Mouse (Mus musculus) CH12.LX (cell line): ENCODE data around the gene Smarcc2. TPM values are rescaled to one million over a fixed set of nuclear protein-coding genes. Genes with fewer than 3 reads are reported as not detected.

Experiments used
- DNase-seq: peaks from one replicate; pipeline ENCODE4 v3.0.0-alpha.2; 2013; ENCODE audit errors: extremely low read depth
- H3K27ac ChIP-seq: 2 replicates; pipeline ENCODE4 v1.5.1; 2012; ENCODE audit warnings: low read depth, mild to moderate bottlenecking, control low read depth, moderate library complexity; ENCODE audit not compliant: insufficient read depth
- H3K27me3 ChIP-seq: replicated peaks from 2 replicates; pipeline ENCODE3; 2012; ENCODE audit warnings: inconsistent platforms
- H3K36me3 ChIP-seq, 2 experiments: replicated peaks in 1 of 2; 2 replicates each; pipeline versions ENCODE3 to v1.6.1; 2012; ENCODE audit warnings: inconsistent platforms in 1 of 2, low read length in 1 of 2, mild to moderate bottlenecking in 1 of 2, mixed read lengths in 1 of 2, moderate library complexity in 1 of 2; ENCODE audit not compliant: control insufficient read depth in 1 of 2, insufficient read depth in 1 of 2
- H3K4me1 ChIP-seq, 2 experiments: 2 replicates each; pipeline ENCODE4 v1.6.1; 2012; ENCODE audit warnings: inconsistent platforms in 1 of 2, moderate library complexity in 1 of 2; ENCODE audit not compliant: insufficient read depth in 2 of 2, control insufficient read depth in 1 of 2
- H3K4me2 ChIP-seq: 2 replicates; pipeline ENCODE4 v1.6.1; 2012; ENCODE audit warnings: low read depth, mild to moderate bottlenecking, control low read depth; ENCODE audit not compliant: poor library complexity, insufficient read depth, severe bottlenecking
- H3K4me3 ChIP-seq, 3 experiments: fragments of 150-350 bp in 1 of 3; sonication (generic) in 1 of 3; replicated peaks in 1 of 3; 2 replicates each; pipeline versions ENCODE3 to v1.5.1; 2011 to 2012; ENCODE audit warnings: low read depth in 2 of 3, low read length in 2 of 3, mild to moderate bottlenecking in 2 of 3, moderate library complexity in 2 of 3, control low read depth in 1 of 3, improper control_type of control experiment in 1 of 3, inconsistent platforms in 1 of 3, mixed read lengths in 1 of 3; ENCODE audit not compliant: poor library complexity in 1 of 3
- H3K79me2 ChIP-seq: replicated peaks from 2 replicates; pipeline ENCODE4 v1.6.1; 2012; ENCODE audit warnings: mild to moderate bottlenecking, moderate library complexity; ENCODE audit not compliant: control insufficient read depth, poor library complexity, insufficient read depth, severe bottlenecking; ENCODE audit errors: extremely low read depth
- H3K9ac ChIP-seq: 2 replicates; pipeline ENCODE4 v1.6.1; 2012; ENCODE audit warnings: low read depth, mild to moderate bottlenecking, control low read depth, moderate library complexity; ENCODE audit not compliant: insufficient read depth
- H3K9me3 ChIP-seq: replicated peaks from 2 replicates; pipeline ENCODE3; 2012; ENCODE audit warnings: low read length, inconsistent platforms, mixed read lengths
- BHLHE40 ChIP-seq: IDR thresholded peaks from 2 replicates; pipeline ENCODE4 v1.6.1; 2011; ENCODE audit warnings: mild to moderate bottlenecking, low read depth, low read length, improper control_type of control experiment
- CHD2 ChIP-seq: IDR thresholded peaks from 2 replicates; pipeline ENCODE4 v1.6.1; 2011; ENCODE audit warnings: low read length, improper control_type of control experiment
- EP300 ChIP-seq: IDR thresholded peaks from 2 replicates; pipeline ENCODE4 v1.6.1; 2011; ENCODE audit warnings: low read length, improper control_type of control experiment
- ETS1 ChIP-seq: conservative IDR thresholded peaks from 2 replicates; pipeline ENCODE4 v1.6.1; 2012; ENCODE audit warnings: low read depth, mild to moderate bottlenecking, inconsistent platforms, low read length, improper control_type of control experiment, moderate library complexity
- JUND ChIP-seq: conservative IDR thresholded peaks from 2 replicates; pipeline ENCODE4 v1.6.1; 2011; ENCODE audit warnings: low read depth, low read length, improper control_type of control experiment
- MAFK ChIP-seq: IDR thresholded peaks from 2 replicates; pipeline ENCODE4 v1.6.1; 2011; ENCODE audit warnings: low read length, improper control_type of control experiment; ENCODE audit not compliant: insufficient replicate concordance
- MAZ ChIP-seq: IDR thresholded peaks from 2 replicates; pipeline ENCODE4 v1.6.1; 2012; ENCODE audit warnings: low read depth, mild to moderate bottlenecking, inconsistent platforms, low read length, improper control_type of control experiment, moderate library complexity
- MXI1 ChIP-seq: IDR thresholded peaks from 2 replicates; pipeline ENCODE4 v1.6.1; 2011; ENCODE audit warnings: mild to moderate bottlenecking, low read depth, low read length, improper control_type of control experiment
- MYC ChIP-seq: IDR thresholded peaks from 2 replicates; pipeline ENCODE4 v1.6.1; 2011; ENCODE audit warnings: low read depth, mild to moderate bottlenecking, improper control_type of control experiment, low read length
- RAD21 ChIP-seq: IDR thresholded peaks from 2 replicates; pipeline ENCODE4 v1.6.1; 2011; ENCODE audit warnings: low read depth, mild to moderate bottlenecking, low read length, improper control_type of control experiment, moderate library complexity
- RCOR1 ChIP-seq: conservative IDR thresholded peaks from 2 replicates; pipeline ENCODE4 v1.6.1; 2012; ENCODE audit warnings: low read depth, mild to moderate bottlenecking, inconsistent platforms, low read length, improper control_type of control experiment
- SIN3A ChIP-seq: IDR thresholded peaks from 2 replicates; pipeline ENCODE4 v1.6.1; 2012; ENCODE audit warnings: low read length, improper control_type of control experiment, inconsistent platforms
- TBP ChIP-seq: conservative IDR thresholded peaks from 2 replicates; pipeline ENCODE4 v1.6.1; 2011; ENCODE audit warnings: low read depth, low read length, improper control_type of control experiment
- ZC3H11A ChIP-seq: IDR thresholded peaks from 2 replicates; pipeline ENCODE4 v1.6.1; 2012; ENCODE audit warnings: low read depth, mild to moderate bottlenecking, inconsistent platforms, low read length, improper control_type of control experiment
- ZKSCAN1 ChIP-seq: IDR thresholded peaks from 2 replicates; pipeline ENCODE4 v1.6.1; 2012; ENCODE audit warnings: low read depth, inconsistent platforms, low read length, improper control_type of control experiment, borderline replicate concordance
- ZMIZ1 ChIP-seq: IDR thresholded peaks from 2 replicates; pipeline ENCODE4 v1.6.1; 2012; ENCODE audit warnings: low read depth, mild to moderate bottlenecking, inconsistent platforms, low read length, improper control_type of control experiment
- ZNF384 ChIP-seq: IDR thresholded peaks from 2 replicates; pipeline ENCODE4 v1.6.1; 2012; ENCODE audit warnings: low read depth, low read length, improper control_type of control experiment, inconsistent platforms
- dilution Hi-C: fragments of 300-500 bp; cut with MboI; formaldehyde crosslinking; loops from 2 replicates; pipeline ENCODE4 v1.14.3; 2020; ENCODE audit warnings: low sequenced_read_pairs; ENCODE audit not compliant: extremely low pct_unique_long_range_greater_than_20kb, extremely low pct_ligation_motif_present
- in situ Hi-C: fragments of 300-500 bp; cut with MboI; formaldehyde crosslinking; loops from 3 replicates; pipeline ENCODE4 v1.14.3; 2019; ENCODE audit warnings: low sequenced_read_pairs, low pct_ligation_motif_present, low pct_unique_long_range_greater_than_20kb, mixed read lengths
- polyA plus RNA-seq: library from polyadenylated mRNA; unstranded; fragments of >175 nt; gene quantifications from 2 replicates; pipeline ENCODE4 v1.2.1, GENCODE M21; 2012; ENCODE audit warnings: low read depth; ENCODE audit not compliant: insufficient read length
- total RNA-seq, 2 experiments: library from RNA; depleted of rRNA; stranded (reverse); fragments of 300-350 nt in 1 of 2; fragments of >200 nt in 1 of 2; gene quantifications; 2 replicates each; pipeline ENCODE4 v1.2.3; 2012 to 2014

Gene Smarcc2
- total and polyA plus RNA-seq, 3 experiments: 6.1 to 42.6 (median 24.8) TPM

DNA sequence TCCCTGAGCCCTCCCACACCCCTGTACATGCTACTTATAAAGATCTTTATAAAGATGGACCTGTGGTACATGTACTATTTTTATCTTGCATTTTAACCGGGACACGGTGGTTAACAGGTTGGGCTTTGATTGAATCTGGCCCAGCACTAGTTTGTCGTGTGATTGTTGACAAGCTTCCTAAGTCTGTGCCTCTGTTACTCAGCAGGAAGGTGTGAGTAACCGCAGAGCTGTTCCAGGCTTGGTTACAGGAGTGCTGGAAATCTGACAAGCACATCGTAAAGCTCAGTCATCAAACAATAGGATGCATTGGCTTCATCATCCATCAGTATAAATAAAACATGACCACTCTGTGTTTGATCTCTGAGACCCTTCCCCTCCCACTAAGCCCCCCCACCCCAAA lies 36.6 kb upstream of the Smarcc2 start:
- no peak overlapping the region for H3K27ac ChIP-seq
- H3K9me3 ChIP-seq: no peaks in the 10 kb centered on the region
- H3K4me1 ChIP-seq: no peaks in the 10 kb centered on the region; a peak in 1 of 4 replicates
- no peak for DNase-seq
- peaks cover 36 to 80% of the 10 kb centered on the region in 2 experiments for H3K36me3 ChIP-seq
- no peaks in the 10 kb centered on the region for H3K27me3 ChIP-seq
- TF ChIP-seq SIN3A (no peak), TBP (no peak), BHLHE40 (no peak)
- in situ Hi-C loops: no loop called here
- no peak overlapping the region for H3K4me2 ChIP-seq
- no peak overlapping the region for H3K4me3 ChIP-seq
- H3K79me2 ChIP-seq: no peaks in the 10 kb centered on the region
- dilution Hi-C loops: no loop called here
- no peak overlapping the region for H3K9ac ChIP-seq

- H3K27me3 ChIP-seq: no peaks in the 10 kb centered on the region
- H3K4me3 ChIP-seq: no peak overlapping the region
- dilution Hi-C loops (no loop called here), in situ Hi-C loops (no loop called here)
- no peaks in the 10 kb centered on the region for H3K9me3 ChIP-seq
- H3K36me3 ChIP-seq: peaks cover 38 to 80% of the 10 kb centered on the region in 2 experiments
- no peak overlapping the region for H3K27ac ChIP-seq
- TF ChIP-seq SIN3A (no peak), MYC (no peak), TBP (no peak), MAZ (no peak), ZMIZ1 (no peak), MXI1 (no peak), ZNF384 (no peak), ZC3H11A (no peak), MAFK (no peak), RAD21 (no peak), RCOR1 (no peak), JUND (no peak), ZKSCAN1 (no peak)
- no peak for DNase-seq
- no peaks in the 10 kb centered on the region for H3K79me2 ChIP-seq
- no peaks in the 10 kb centered on the region; a peak in 1 of 4 replicates for H3K4me1 ChIP-seq
- H3K9ac ChIP-seq: no peak overlapping the region
- H3K4me2 ChIP-seq: no peak overlapping the region
Observed at GRCm38 (mm10) chr10:128424604-128425003, 34.4 kb upstream of the Smarcc2 start.

- no peaks in the 10 kb centered on the region for H3K27me3 ChIP-seq
- H3K9ac ChIP-seq: no peak overlapping the region
- no peak overlapping the region for H3K4me3 ChIP-seq
- dilution Hi-C loops (no loop called here), in situ Hi-C loops (no loop called here)
- no peak for TF ChIP-seq MAZ
- no peak for TF ChIP-seq EP300
- TF ChIP-seq MYC: no peak
- TF ChIP-seq ZNF384: no peak
- no peak for TF ChIP-seq CHD2
- TF ChIP-seq MAFK: no peak
- no peak for TF ChIP-seq ZKSCAN1
- TF ChIP-seq ETS1: no peak
- H3K79me2 ChIP-seq: no peaks in the 10 kb centered on the region
- DNase-seq: no peak
- no peaks in the 10 kb centered on the region for H3K9me3 ChIP-seq
- no peak overlapping the region for H3K4me2 ChIP-seq
- H3K36me3 ChIP-seq: peaks cover 39 to 81% of the 10 kb centered on the region in 2 experiments
- H3K4me1 ChIP-seq: no peaks in the 10 kb centered on the region; a peak in 1 of 4 replicates
- no peak overlapping the region for H3K27ac ChIP-seq
Observed at GRCm38 (mm10) chr10:128425260-128425659, 33.8 kb upstream of the Smarcc2 start.
